Mouse (Mus musculus) lung, postnatal 0 days (tissue): Measurements from ENCODE around the gene Vmn1r206. TPM values are rescaled to one million over a fixed set of nuclear protein-coding genes. Genes with fewer than 3 reads are reported as not detected.
"Not testable (repeated sequence)": the region's sequence is repeated elsewhere in the genome, so short reads cannot be mapped to it uniquely, and the experiment has no call there.

Experiments used
- ATAC-seq: fragments of 200-750 bp; cut with Nextera tagmentation; 2 replicates; pipeline ENCODE4 v1.8.0; 2017; ENCODE audit warnings: moderate library complexity
- DNase-seq: peaks from one replicate; pipeline ENCODE4 v3.0.0-alpha.2; 2016; ENCODE audit warnings: low spot score
- H3K27ac ChIP-seq: fragments of 300-500 bp; sonication (generic); 2 replicates; pipeline ENCODE4 v1.5.1; 2014; ENCODE audit warnings: antibody characterized with exemption, mild to moderate bottlenecking, low read length, mixed read lengths
- H3K27me3 ChIP-seq: fragments of 300-500 bp; sonication (generic); replicated peaks from 2 replicates; pipeline ENCODE4 v1.6.1; 2014; ENCODE audit warnings: low read length, mixed read lengths; ENCODE audit not compliant: insufficient read depth
- H3K36me3 ChIP-seq: fragments of 300-500 bp; sonication (generic); 2 replicates; pipeline ENCODE4 v1.6.1; 2014; ENCODE audit warnings: low read length, mixed read lengths; ENCODE audit not compliant: insufficient read depth
- H3K4me1 ChIP-seq: fragments of 300-500 bp; sonication (generic); 2 replicates; pipeline ENCODE4 v1.6.1; 2014; ENCODE audit warnings: antibody characterized with exemption, low read depth, low read length, mixed read lengths; ENCODE audit not compliant: insufficient read depth
- H3K4me2 ChIP-seq: fragments of 300-500 bp; sonication (generic); replicated peaks from 2 replicates; pipeline ENCODE4 v1.6.1; 2014; ENCODE audit warnings: low read depth, mild to moderate bottlenecking, low read length, moderate library complexity, mixed read lengths
- H3K4me3 ChIP-seq: fragments of 300-500 bp; sonication (generic); 2 replicates; pipeline ENCODE4 v1.5.1; 2014; ENCODE audit warnings: low read depth, low read length
- H3K9ac ChIP-seq: fragments of 300-500 bp; sonication (generic); replicated peaks from 2 replicates; pipeline ENCODE4 v1.6.1; 2014; ENCODE audit warnings: low read depth, mild to moderate bottlenecking
- H3K9me3 ChIP-seq: fragments of 300-500 bp; sonication (generic); 2 replicates; pipeline ENCODE4 v1.6.1; 2016; ENCODE audit warnings: low read length, mixed read lengths
- CTCF ChIP-seq: IDR thresholded peaks from 2 replicates; pipeline ENCODE4 v1.5.1; 2016; ENCODE audit warnings: antibody characterized with exemption, mild to moderate bottlenecking
- EP300 ChIP-seq: IDR thresholded peaks from 2 replicates; pipeline ENCODE4 v1.6.1; 2016; ENCODE audit warnings: antibody characterized with exemption, mild to moderate bottlenecking, control low read depth
- WGBS: fragments of 180-500 bp; shearing (Covaris S2); extraction: QIAGEN DNeasy Blood & Tissue Kit; methylation state at CpG from one replicate; pipeline ENCODE4 v1.1.7; 2014; 5-methylcytosine and 5-hydroxymethylcytosine counted together
- polyA plus RNA-seq: library from polyadenylated mRNA; unstranded; fragments of >200 nt; fragmentation: Nextera tagmentation; extraction: Ambion mirVana; gene quantifications from 2 replicates; pipeline ENCODE4 v1.2.1, GENCODE M21; 2015

Gene Vmn1r206
- not detected in 2 replicates for polyA plus RNA-seq

DNA sequence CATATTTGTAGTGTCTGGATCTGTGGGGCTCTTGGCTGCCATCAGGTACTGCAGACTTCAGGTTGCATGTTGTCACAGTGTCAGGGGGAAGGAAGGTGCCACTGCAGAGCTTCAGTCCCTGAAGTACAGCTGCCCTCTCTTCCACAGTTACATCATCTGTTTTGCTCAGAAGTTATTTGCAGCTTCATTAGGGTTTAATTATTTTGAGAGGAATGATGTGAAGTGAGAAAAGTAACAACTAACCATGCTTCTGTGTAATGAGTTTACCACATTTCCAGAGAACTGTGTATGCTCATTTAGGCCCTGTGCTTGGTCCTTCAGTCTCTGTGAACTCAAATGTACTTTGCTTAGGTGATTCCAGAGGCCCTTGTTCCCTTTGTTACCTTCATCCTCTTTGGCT is at the start of gene Vmn1r206:
Gene Vmn1r206 (minus strand): TSS at position 101 of the 400 bp plus-strand sequence.
- not testable (repeated sequence) for H3K9ac ChIP-seq, DNase-seq, H3K27ac ChIP-seq, H3K27me3 ChIP-seq, ATAC-seq, H3K4me3 ChIP-seq, H3K9me3 ChIP-seq, H3K36me3 ChIP-seq, H3K4me2 ChIP-seq, H3K4me1 ChIP-seq

DNA sequence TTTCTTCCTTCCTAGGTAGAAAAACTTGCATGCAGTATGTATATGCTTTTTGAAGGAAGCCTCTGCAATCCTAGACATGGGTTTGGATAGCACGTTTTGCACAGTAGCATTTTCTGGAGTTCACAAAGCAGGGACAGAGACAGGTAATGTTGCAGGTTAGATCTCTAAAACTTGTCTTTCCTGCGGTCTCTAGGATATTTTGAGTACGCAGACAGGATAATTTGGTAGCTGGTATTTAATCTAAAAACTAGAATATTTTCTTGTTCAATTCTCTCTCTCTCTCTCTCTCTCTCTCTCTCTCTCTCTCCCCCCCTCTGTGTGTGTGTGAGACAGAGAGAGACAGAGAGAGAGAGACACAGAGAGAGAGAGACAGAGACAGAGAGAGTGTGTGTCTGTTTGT is 31.2 kb downstream of the Vmn1r206 start, which contains the start of gene Vmn1r205:
Gene Vmn1r205 (minus strand): TSS at position 101 of the 400 bp plus-strand sequence.
- DNase-seq (no peak), ATAC-seq (no peak)
- no peaks in the 10 kb centered on the region for H3K27me3 ChIP-seq
- H3K4me2 ChIP-seq = no peak within 1 kb of the TSS
- no peaks in the 10 kb centered on the region for H3K36me3 ChIP-seq
- WGBS = 83% methylated on average over 3 of the region's 3 CpGs
- H3K9ac ChIP-seq = no peak within 1 kb of the TSS
- H3K9me3 ChIP-seq = no peaks in the 10 kb centered on the region
- H3K4me3 ChIP-seq = no peak within 1 kb of the TSS
- H3K4me1 ChIP-seq = no peaks in the 10 kb centered on the region
- no peak for TF ChIP-seq CTCF
- TF ChIP-seq EP300 = no peak
- no peak within 1 kb of the TSS for H3K27ac ChIP-seq

DNA sequence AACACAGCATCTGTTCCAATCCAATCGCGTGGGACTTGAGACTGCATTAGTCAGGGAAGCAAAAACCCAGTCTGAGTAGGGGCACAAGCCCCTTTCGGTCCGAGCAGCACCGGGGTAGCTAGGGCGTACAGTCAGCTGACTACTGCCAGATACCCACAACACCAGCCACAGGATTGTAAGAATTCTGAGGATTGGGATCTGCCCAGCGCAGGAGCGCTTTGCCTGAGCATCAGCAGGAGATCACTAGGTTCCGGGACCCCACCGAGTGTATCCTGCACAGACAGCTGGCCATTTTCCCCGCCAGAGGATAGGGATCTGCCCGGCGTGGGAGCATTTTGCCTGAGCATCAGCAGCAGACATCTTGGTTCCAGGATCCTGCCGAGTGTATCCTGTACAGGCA is 40.7 kb downstream of the Vmn1r206 start:
- H3K4me1 ChIP-seq, H3K27ac ChIP-seq, H3K36me3 ChIP-seq, DNase-seq, H3K9ac ChIP-seq, H3K27me3 ChIP-seq, ATAC-seq, H3K4me2 ChIP-seq, H3K4me3 ChIP-seq, H3K9me3 ChIP-seq: not testable (repeated sequence)
- 76% methylated on average over 14 of the region's 14 CpGs for WGBS

GRCm38 (mm10) chr13:22574911-22575310 is 49.1 kb downstream of the Vmn1r206 start:
- DNase-seq, H3K4me3 ChIP-seq, H3K27me3 ChIP-seq, H3K27ac ChIP-seq, ATAC-seq, H3K36me3 ChIP-seq, H3K9me3 ChIP-seq, H3K4me1 ChIP-seq, H3K9ac ChIP-seq, H3K4me2 ChIP-seq: not testable (repeated sequence)
- 72% methylated on average over 3 of the region's 3 CpGs for WGBS

Other genes starting within 250 kb of the Vmn1r206 start
- gene Vmn1r199, start 244.4 kb downstream of the Vmn1r206 start, polyA plus RNA-seq = not detected in 2 replicates
- gene Vmn1r200, start 233.9 kb downstream of the Vmn1r206 start, polyA plus RNA-seq = not detected in 2 replicates
- not detected in 2 replicates for gene Vmn1r201, start 152.3 kb downstream of the Vmn1r206 start, polyA plus RNA-seq
- gene Vmn1r202, start 118.9 kb downstream of the Vmn1r206 start, polyA plus RNA-seq = not detected in 2 replicates
- not detected in 2 replicates for gene Vmn1r203, start 106.1 kb downstream of the Vmn1r206 start, polyA plus RNA-seq
- not detected in 2 replicates for gene Vmn1r204, start 71.1 kb downstream of the Vmn1r206 start, polyA plus RNA-seq
- not detected in 2 replicates for gene Vmn1r205, start 31.3 kb downstream of the Vmn1r206 start, polyA plus RNA-seq
- gene Vmn1r207-ps, start 105.4 kb upstream of the Vmn1r206 start, polyA plus RNA-seq = not detected in 2 replicates
- gene Vmn1r208, start 153.1 kb upstream of the Vmn1r206 start, polyA plus RNA-seq = not detected in 2 replicates
- not detected in 2 replicates for gene Vmn1r209, start 185.4 kb upstream of the Vmn1r206 start, polyA plus RNA-seq
- gene Vmn1r210, start 207.1 kb upstream of the Vmn1r206 start, polyA plus RNA-seq = not detected in 2 replicates
- not detected in 2 replicates for gene Vmn1r211, start 233.3 kb upstream of the Vmn1r206 start, polyA plus RNA-seq